Mouse (Mus musculus) inflammation-experienced regulatory T-cells, adult 16 weeks (primary cell): Measurements from ENCODE around the gene Rnf216. TPM values are rescaled to one million over a fixed set of nuclear protein-coding genes. Genes with fewer than 3 reads are reported as not detected.

ENCODE experiments used
- polyA plus RNA-seq: library from polyadenylated mRNA; unstranded; fragments of 100-300 nt; shearing (Covaris generic); gene quantifications from one replicate; pipeline ENCODE4 v1.2.1, GENCODE M21; 2017

Gene Rnf216
- polyA plus RNA-seq, result 67.7 TPM

GRCm38 (mm10) chr5:143112281-143113246, at the start of gene Rnf216:
Gene Rnf216, minus strand, starts transcription at chr5:143112994.

GRCm38 (mm10) chr5:143147481-143147880, 34.7 kb upstream of the Rnf216 start, which contains the start of gene Olfr718-ps1:
Gene Olfr718-ps1, minus strand, starts transcription at chr5:143147581.

GRCm38 (mm10) chr5:142959576-142960556, 152.9 kb downstream of the Rnf216 start, which contains the start of gene Fscn1:
Gene Fscn1, plus strand, starts transcription at chr5:142960343.

Other genes with a start within 250 kb of the Rnf216 start
- 7.0 TPM for gene Fbxl18, start 217.6 kb downstream of the Rnf216 start, polyA plus RNA-seq
- gene Actb, start 206.2 kb downstream of the Rnf216 start, polyA plus RNA-seq, result 4,706 TPM
- not detected for gene Fscn1, start 152.7 kb downstream of the Rnf216 start, polyA plus RNA-seq
- 0.10 TPM for gene Olfr718-ps1, start 34.6 kb upstream of the Rnf216 start, polyA plus RNA-seq
- 16.3 TPM for gene Rbak, start 67.8 kb upstream of the Rnf216 start, polyA plus RNA-seq
- not detected for gene Spdye4b, start 68.0 kb upstream of the Rnf216 start, polyA plus RNA-seq
- not detected for gene Spdye4a, start 113.9 kb upstream of the Rnf216 start, polyA plus RNA-seq
- 13.1 TPM for gene Zfp12, start 122.2 kb upstream of the Rnf216 start, polyA plus RNA-seq
- 0.13 TPM for gene Zfp316, start 157.0 kb upstream of the Rnf216 start, polyA plus RNA-seq
- gene Zfp853, start 180.6 kb upstream of the Rnf216 start, polyA plus RNA-seq, result not detected
- 7.4 TPM for gene E130309D02Rik, start 202.4 kb upstream of the Rnf216 start, polyA plus RNA-seq
- 108 TPM for gene Zdhhc4, start 216.3 kb upstream of the Rnf216 start, polyA plus RNA-seq
- gene Grid2ip, start 244.3 kb upstream of the Rnf216 start, polyA plus RNA-seq, result not detected